Mouse (Mus musculus): ENCODE measurements around the gene Olfr982. TPM values are rescaled to one million over a fixed set of nuclear protein-coding genes. Genes with fewer than 3 reads are reported as not detected.

Olfr982 gene
- polyA plus RNA-seq (2015; fragmentation: Nextera tagmentation; extraction: Ambion mirVana): not detected in 2 replicates

DNA sequence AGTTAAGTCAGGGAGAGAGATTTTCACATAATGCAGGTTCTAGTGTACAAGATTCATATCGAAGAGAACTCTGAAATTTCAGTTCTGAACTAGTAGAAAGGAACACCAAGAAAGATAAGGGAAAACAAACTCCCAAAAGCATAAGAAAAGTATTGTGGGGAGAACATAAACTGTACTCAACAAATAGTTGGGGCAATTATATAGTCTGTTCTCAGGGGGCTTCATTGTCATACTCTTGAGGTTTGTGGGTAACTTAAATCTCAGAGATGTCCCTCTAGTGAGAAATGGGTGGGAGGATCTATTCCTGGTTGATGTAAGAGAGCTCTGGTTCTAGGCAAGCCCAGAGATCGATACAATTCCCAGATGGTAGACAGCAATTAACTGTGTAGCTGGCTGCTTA is at the start of gene Olfr982:
TSS of gene Olfr982 (plus strand) at position 301 of the 400 bp plus-strand sequence.
- WGBS: 79% methylated on average over 2 of the region's 2 CpGs
- no peaks in the 10 kb centered on the region for H3K27me3 ChIP-seq (replicated peaks; ENCODE audit: control insufficient read depth, insufficient read depth, low read length)

DNA sequence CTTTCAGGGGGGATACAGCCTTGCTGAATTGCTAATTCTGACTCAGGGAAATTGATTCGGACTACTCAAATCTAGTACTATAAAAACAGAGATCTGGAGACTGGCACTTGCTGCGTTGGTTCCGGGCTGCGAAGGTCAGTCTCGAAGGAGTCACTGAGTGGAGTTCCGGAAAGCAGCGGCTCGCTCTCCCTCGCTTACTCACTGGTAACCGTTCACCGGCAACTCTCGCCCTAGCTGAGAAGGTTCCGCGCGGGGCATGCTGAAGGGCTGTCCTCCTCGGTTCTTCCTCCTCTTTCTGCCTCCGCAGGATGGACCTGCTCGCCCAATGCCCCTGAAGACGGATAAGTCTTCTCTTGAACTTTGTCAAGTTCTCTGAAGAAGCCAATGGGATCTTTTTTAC is 23.5 kb upstream of the Olfr982 start:
- no peaks in the 10 kb centered on the region for H3K36me3 ChIP-seq (ENCODE audit: control insufficient read depth, insufficient read depth, low read length)
- no peak for ATAC-seq
- no peak overlapping the region for H3K27ac ChIP-seq (ENCODE audit: low read depth, low read length)
- H3K9me3 ChIP-seq (ENCODE audit: control insufficient read depth, low read length): no peaks in the 10 kb centered on the region
- no peaks in the 10 kb centered on the region for H3K4me1 ChIP-seq (ENCODE audit: control insufficient read depth, insufficient read depth, low read depth, low read length)
- H3K4me2 ChIP-seq (ENCODE audit: low read length): no peak overlapping the region
- 93% methylated on average over 19 of the region's 19 CpGs for WGBS
- H3K27me3 ChIP-seq (replicated peaks; ENCODE audit: control insufficient read depth, insufficient read depth, low read length): no peaks in the 10 kb centered on the region
- no peak overlapping the region for H3K4me3 ChIP-seq (ENCODE audit: low read length)
- H3K9ac ChIP-seq (ENCODE audit: low read depth, low read length): no peak overlapping the region

More for the DNA sequence above, at the start of gene Olfr982:
- no peak within 1 kb of the TSS for H3K4me3 ChIP-seq (ENCODE audit: low read length)
- no peak for ATAC-seq
- no peaks in the 10 kb centered on the region for H3K4me1 ChIP-seq (ENCODE audit: control insufficient read depth, insufficient read depth, low read depth, low read length)
- no peak within 1 kb of the TSS for H3K4me2 ChIP-seq (ENCODE audit: low read length)
- no peaks in the 10 kb centered on the region for H3K36me3 ChIP-seq (ENCODE audit: control insufficient read depth, insufficient read depth, low read length)
- no peak within 1 kb of the TSS for H3K27ac ChIP-seq (ENCODE audit: low read depth, low read length)
- no peaks in the 10 kb centered on the region for H3K9me3 ChIP-seq (ENCODE audit: control insufficient read depth, low read length)
- H3K9ac ChIP-seq (ENCODE audit: low read depth, low read length): no peak within 1 kb of the TSS

DNA sequence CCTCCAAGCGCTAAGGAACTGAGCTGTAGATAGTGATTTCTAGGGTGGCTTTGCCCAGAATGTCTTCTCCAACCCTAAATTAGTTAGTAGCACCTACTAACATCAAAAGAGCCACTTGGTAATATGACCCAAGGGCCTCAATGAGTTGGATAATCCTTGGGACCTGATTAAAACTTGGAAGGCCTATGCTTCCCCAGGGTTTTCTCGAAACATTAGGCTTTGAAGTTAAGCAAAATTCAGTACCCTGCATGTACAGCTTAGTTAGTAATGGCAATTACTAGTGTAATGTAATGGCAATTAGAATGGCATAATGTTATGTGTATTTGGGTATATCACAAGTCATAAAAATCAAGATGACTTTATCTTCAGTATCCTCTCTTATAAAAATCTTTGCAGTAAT is 19.9 kb downstream of the Olfr982 start, which contains the start of gene Olfr983:
TSS of gene Olfr983 (minus strand) at position 101 of the 400 bp plus-strand sequence.
- H3K27me3 ChIP-seq (replicated peaks; ENCODE audit: control insufficient read depth, insufficient read depth, low read length): no peaks in the 10 kb centered on the region
- H3K4me2 ChIP-seq (ENCODE audit: low read length): no peak within 1 kb of the TSS
- 76% methylated on average over 2 of the region's 2 CpGs for WGBS
- ATAC-seq: no peak
- H3K36me3 ChIP-seq (ENCODE audit: control insufficient read depth, insufficient read depth, low read length): no peaks in the 10 kb centered on the region
- H3K4me1 ChIP-seq (ENCODE audit: control insufficient read depth, insufficient read depth, low read depth, low read length): no peaks in the 10 kb centered on the region
- no peak within 1 kb of the TSS for H3K27ac ChIP-seq (ENCODE audit: low read depth, low read length)
- no peak within 1 kb of the TSS for H3K9ac ChIP-seq (ENCODE audit: low read depth, low read length)
- no peaks in the 10 kb centered on the region for H3K9me3 ChIP-seq (ENCODE audit: control insufficient read depth, low read length)
- H3K4me3 ChIP-seq (ENCODE audit: low read length): no peak within 1 kb of the TSS

DNA sequence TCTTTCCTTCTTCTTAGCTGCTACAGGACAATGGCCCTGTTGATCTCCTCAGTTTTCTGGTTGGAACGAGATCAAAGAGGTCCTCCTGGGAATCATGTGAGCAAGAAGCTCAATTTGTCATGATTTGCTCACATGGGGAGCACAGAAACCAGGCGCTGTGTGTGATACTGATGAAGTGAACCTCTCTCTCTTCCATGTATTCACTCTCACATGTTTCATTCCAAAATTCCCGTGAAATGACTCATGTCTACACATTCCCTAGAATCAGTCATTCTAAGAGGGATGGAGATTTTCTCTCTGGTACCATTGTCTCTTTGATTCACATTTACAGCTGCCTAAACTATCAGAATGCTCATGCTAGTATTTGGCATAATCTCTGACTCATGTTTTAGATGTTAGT is 21.1 kb downstream of the Olfr982 start:
- Histone ChIP-seq H3K9me3 (ENCODE audit: control insufficient read depth, low read length) (no peaks in the 10 kb centered on the region), H3K4me2 (ENCODE audit: low read length) (no peak overlapping the region), H3K4me3 (ENCODE audit: low read length) (no peak overlapping the region), H3K4me1 (ENCODE audit: control insufficient read depth, insufficient read depth, low read depth, low read length) (no peaks in the 10 kb centered on the region), H3K27me3 (replicated peaks; ENCODE audit: control insufficient read depth, insufficient read depth, low read length) (no peaks in the 10 kb centered on the region), H3K27ac (ENCODE audit: low read depth, low read length) (no peak overlapping the region), H3K9ac (ENCODE audit: low read depth, low read length) (no peak overlapping the region), H3K36me3 (ENCODE audit: control insufficient read depth, insufficient read depth, low read length) (no peaks in the 10 kb centered on the region)
- ATAC-seq: no peak
- 69% methylated on average over 3 of the region's 3 CpGs for WGBS

DNA sequence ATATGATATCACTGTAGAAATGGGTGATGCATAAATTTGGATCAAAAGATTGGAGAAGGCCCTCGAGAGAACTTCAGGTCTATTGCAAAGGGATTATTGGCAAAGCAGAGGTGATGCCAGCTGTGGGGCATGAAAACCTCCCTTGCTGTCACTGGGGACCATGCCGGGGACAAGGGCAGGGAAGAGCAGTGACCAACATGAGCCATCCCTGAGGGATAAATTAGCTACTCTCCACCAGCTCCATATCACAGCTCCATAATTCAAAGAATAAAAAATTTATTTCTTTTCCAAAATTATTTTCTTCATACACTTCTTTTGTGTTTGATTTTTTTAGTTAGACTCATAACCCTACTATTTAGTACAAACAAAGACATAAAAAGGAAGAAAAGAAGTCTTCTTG is 40.5 kb downstream of the Olfr982 start, which contains the start of gene Olfr984:
TSS of gene Olfr984 (minus strand) at position 101 of the 400 bp plus-strand sequence.
- no peak within 1 kb of the TSS for H3K27ac ChIP-seq (ENCODE audit: low read depth, low read length)
- no peaks in the 10 kb centered on the region for H3K36me3 ChIP-seq (ENCODE audit: control insufficient read depth, insufficient read depth, low read length)
- no peak within 1 kb of the TSS for H3K4me3 ChIP-seq (ENCODE audit: low read length)
- H3K4me2 ChIP-seq (ENCODE audit: low read length): no peak within 1 kb of the TSS
- no peaks in the 10 kb centered on the region for H3K4me1 ChIP-seq (ENCODE audit: control insufficient read depth, insufficient read depth, low read depth, low read length)
- no peaks in the 10 kb centered on the region for H3K9me3 ChIP-seq (ENCODE audit: control insufficient read depth, low read length)
- no peaks in the 10 kb centered on the region for H3K27me3 ChIP-seq (replicated peaks; ENCODE audit: control insufficient read depth, insufficient read depth, low read length)
- ATAC-seq: no peak
- no peak within 1 kb of the TSS for H3K9ac ChIP-seq (ENCODE audit: low read depth, low read length)
- WGBS: 78% methylated on average over 2 of the region's 2 CpGs

DNA sequence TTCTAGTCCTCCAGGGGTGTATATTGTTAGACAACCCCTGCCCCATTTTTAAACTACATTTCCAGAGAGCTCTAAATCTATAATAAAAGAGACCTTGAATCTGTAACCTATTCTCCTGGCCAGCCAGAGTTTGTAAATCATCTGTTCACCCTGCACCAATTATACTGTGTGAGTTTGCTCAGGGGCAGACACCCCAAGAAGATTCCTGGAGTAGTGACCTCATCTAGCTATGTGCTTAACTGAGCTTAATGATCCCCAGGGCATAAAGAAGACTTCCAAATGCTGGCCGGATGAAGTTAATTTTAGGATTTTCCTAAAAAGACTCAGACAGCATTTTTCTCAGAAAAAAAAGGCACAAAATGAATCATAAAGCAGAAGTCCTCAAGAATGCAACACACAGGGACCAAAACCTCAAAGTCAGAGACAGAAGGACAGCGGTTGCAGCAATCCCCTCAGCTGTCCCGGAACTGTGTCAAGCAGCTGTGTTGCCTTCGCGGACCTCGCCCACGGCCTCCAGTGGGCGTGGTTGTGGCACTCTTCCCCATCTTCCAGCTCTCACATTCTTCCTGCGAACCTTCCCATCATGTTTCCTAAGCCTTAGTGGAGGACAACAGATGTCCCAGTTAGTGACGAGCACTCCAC is 43.1 kb downstream of the Olfr982 start:
- H3K9ac ChIP-seq (ENCODE audit: low read depth, low read length): no peak overlapping the region
- no peaks in the 10 kb centered on the region for H3K27me3 ChIP-seq (replicated peaks; ENCODE audit: control insufficient read depth, insufficient read depth, low read length)
- H3K9me3 ChIP-seq (ENCODE audit: control insufficient read depth, low read length): no peaks in the 10 kb centered on the region
- no peak for ATAC-seq
- H3K36me3 ChIP-seq (ENCODE audit: control insufficient read depth, insufficient read depth, low read length): no peaks in the 10 kb centered on the region
- WGBS: 68% methylated on average over 10 of the region's 10 CpGs
- H3K4me3 ChIP-seq (ENCODE audit: low read length): no peak overlapping the region
- no peak overlapping the region for H3K4me2 ChIP-seq (ENCODE audit: low read length)
- H3K27ac ChIP-seq (ENCODE audit: low read depth, low read length): no peak overlapping the region
- H3K4me1 ChIP-seq (ENCODE audit: control insufficient read depth, insufficient read depth, low read depth, low read length): no peaks in the 10 kb centered on the region

DNA sequence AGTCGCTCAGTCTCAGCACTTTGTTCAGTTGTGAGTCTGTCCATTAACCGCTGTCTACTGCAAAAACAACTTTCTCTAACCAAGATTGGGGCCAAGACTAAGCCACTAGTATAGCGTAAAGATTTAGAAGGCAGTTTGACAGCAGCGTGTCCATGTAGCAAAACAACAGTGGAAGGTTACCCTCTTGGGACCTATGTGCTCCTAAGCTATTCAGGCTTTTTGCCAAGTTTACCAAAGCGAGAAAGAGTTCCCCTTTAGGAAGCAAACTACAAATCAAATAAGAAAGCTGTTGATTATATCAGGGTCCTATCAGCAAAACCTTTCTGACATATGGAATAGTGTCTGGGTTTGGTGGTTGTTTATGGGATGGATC is 43.6 kb downstream of the Olfr982 start:
- ATAC-seq: no peak
- Histone ChIP-seq H3K36me3 (ENCODE audit: control insufficient read depth, insufficient read depth, low read length) (no peaks in the 10 kb centered on the region), H3K27ac (ENCODE audit: low read depth, low read length) (no peak overlapping the region), H3K27me3 (replicated peaks; ENCODE audit: control insufficient read depth, insufficient read depth, low read length) (no peaks in the 10 kb centered on the region), H3K9ac (ENCODE audit: low read depth, low read length) (no peak overlapping the region), H3K9me3 (ENCODE audit: control insufficient read depth, low read length) (no peaks in the 10 kb centered on the region), H3K4me1 (ENCODE audit: control insufficient read depth, insufficient read depth, low read depth, low read length) (no peaks in the 10 kb centered on the region), H3K4me2 (ENCODE audit: low read length) (no peak overlapping the region), H3K4me3 (ENCODE audit: low read length) (no peak overlapping the region)
- WGBS: 81% methylated on average over 5 of the region's 5 CpGs

Other genes with a start within 250 kb of the Olfr982 start
- gene Olfr971, start 237.0 kb upstream of the Olfr982 start, polyA plus RNA-seq (2015; fragmentation: Nextera tagmentation; extraction: Ambion mirVana): not detected in 2 replicates
- not detected in 2 replicates for gene Olfr972, start 207.4 kb upstream of the Olfr982 start, polyA plus RNA-seq (2015; fragmentation: Nextera tagmentation; extraction: Ambion mirVana)
- not detected in 2 replicates for gene Olfr229, start 166.5 kb upstream of the Olfr982 start, polyA plus RNA-seq (2015; fragmentation: Nextera tagmentation; extraction: Ambion mirVana)
- not detected in 2 replicates for gene Olfr974, start 136.3 kb upstream of the Olfr982 start, polyA plus RNA-seq (2015; fragmentation: Nextera tagmentation; extraction: Ambion mirVana)
- 0.05 TPM in 1 of 2 replicates, not detected in the other for gene Olfr975, start 121.8 kb upstream of the Olfr982 start, polyA plus RNA-seq (2015; fragmentation: Nextera tagmentation; extraction: Ambion mirVana)
- not detected in 2 replicates for gene Olfr976, start 112.7 kb upstream of the Olfr982 start, polyA plus RNA-seq (2015; fragmentation: Nextera tagmentation; extraction: Ambion mirVana)
- gene Olfr978, start 81.7 kb upstream of the Olfr982 start, polyA plus RNA-seq (2015; fragmentation: Nextera tagmentation; extraction: Ambion mirVana): not detected in 2 replicates
- gene Olfr979, start 70.4 kb upstream of the Olfr982 start, polyA plus RNA-seq (2015; fragmentation: Nextera tagmentation; extraction: Ambion mirVana): not detected in 2 replicates
- gene Olfr980, start 64.2 kb upstream of the Olfr982 start, polyA plus RNA-seq (2015; fragmentation: Nextera tagmentation; extraction: Ambion mirVana): not detected in 2 replicates
- not detected in 2 replicates for gene Olfr981, start 52.4 kb upstream of the Olfr982 start, polyA plus RNA-seq (2015; fragmentation: Nextera tagmentation; extraction: Ambion mirVana)
- not detected in 2 replicates for gene Olfr983, start 19.8 kb downstream of the Olfr982 start, polyA plus RNA-seq (2015; fragmentation: Nextera tagmentation; extraction: Ambion mirVana)
- gene Olfr984, start 40.4 kb downstream of the Olfr982 start, polyA plus RNA-seq (2015; fragmentation: Nextera tagmentation; extraction: Ambion mirVana): not detected in 2 replicates
- not detected in 2 replicates for gene Olfr985, start 56.4 kb downstream of the Olfr982 start, polyA plus RNA-seq (2015; fragmentation: Nextera tagmentation; extraction: Ambion mirVana)
- gene Tmem225, start 74.3 kb downstream of the Olfr982 start, polyA plus RNA-seq (2015; fragmentation: Nextera tagmentation; extraction: Ambion mirVana): not detected in 2 replicates
- gene Olfr986, start 107.1 kb downstream of the Olfr982 start, polyA plus RNA-seq (2015; fragmentation: Nextera tagmentation; extraction: Ambion mirVana): 0.08 TPM in 1 of 2 replicates, not detected in the other
- gene Zfp202, start 118.5 kb downstream of the Olfr982 start, polyA plus RNA-seq (2015; fragmentation: Nextera tagmentation; extraction: Ambion mirVana): 11.2 TPM in 2 replicates
- 151 and 167 TPM in 2 replicates for gene Scn3b, start 195.4 kb downstream of the Olfr982 start, polyA plus RNA-seq (2015; fragmentation: Nextera tagmentation; extraction: Ambion mirVana)

All from hindbrain, embryonic 16.5 days (tissue).